Mouse (Mus musculus) mesoderm, embryonic 11.5 days (tissue): Measurements from ENCODE around the gene Olfr71.

Experiments
- DNase-seq: peaks from one replicate; pipeline ENCODE4 v3.0.0-alpha.2; 2012; ENCODE audit warnings: low read depth, low spot score

Gene Olfr71

DNA sequence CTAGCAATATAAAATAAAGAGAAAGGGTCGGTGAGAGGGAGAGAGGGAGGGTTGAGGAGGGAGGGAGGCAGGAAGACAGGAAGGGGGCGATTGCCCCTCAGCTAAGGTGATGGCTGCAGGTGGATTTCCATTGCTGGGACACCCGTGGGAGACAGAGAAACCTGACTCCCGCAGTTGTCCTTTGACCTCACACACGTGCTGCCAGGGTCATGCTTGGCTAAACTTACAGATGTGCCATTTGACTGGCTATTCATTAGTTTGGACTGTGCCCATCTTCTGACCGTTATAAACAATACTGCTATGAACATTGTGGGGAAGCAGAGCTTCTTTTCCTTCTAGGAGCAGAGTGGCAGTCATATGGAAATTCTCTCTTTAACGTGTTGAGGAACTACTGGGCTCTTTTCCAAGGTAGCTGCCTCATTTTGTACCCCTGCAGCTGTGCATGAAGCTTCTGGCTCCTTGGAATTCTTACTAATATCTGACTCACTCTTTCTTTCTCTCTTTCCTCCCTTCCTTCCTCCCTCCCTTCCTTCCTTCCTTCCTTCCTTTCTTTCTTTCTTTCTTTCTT, 3.7 kb upstream of the Olfr71 start:
- no peak for DNase-seq

DNA sequence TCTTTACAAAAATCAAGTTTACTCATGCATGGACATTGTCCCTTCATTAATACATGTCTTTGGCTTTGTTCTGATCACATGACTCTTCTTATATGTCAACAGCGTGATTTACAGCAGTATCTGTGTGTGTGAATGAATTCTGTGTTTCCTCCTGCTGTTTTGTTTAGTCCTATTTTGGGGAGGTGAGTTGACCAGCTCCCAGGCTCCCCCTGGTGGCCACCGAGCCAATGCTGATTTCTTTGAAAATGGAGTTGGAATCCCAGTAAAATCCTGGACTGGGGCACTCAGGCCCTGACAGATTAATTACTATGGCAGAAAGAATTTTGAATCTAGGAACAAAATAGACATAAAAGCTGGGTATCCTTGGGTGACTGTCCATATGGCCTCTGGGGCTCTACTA, 1.8 kb upstream of the Olfr71 start:
- peak; percentile 83 for DNase-seq

DNA sequence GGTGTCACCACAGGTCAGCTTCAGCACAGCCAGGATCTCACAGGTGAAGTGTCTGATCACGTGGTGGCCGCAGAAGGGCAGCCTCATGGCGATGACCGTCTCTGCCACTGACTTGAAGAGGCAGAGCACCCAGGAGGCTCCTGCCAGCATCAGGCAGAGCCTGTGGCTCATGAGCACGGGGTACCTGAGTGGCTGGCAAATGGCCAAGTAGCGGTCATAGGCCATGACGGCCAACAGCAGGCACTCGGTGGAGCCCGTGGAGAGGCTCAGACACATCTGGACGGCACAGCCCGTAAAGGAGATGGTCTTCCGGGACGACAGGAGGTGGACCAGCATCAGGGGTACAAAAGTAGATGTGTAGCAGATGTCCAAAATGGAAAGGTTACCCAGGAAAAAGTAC, 4.1 kb downstream of the Olfr71 start:
- no peak for DNase-seq

DNA sequence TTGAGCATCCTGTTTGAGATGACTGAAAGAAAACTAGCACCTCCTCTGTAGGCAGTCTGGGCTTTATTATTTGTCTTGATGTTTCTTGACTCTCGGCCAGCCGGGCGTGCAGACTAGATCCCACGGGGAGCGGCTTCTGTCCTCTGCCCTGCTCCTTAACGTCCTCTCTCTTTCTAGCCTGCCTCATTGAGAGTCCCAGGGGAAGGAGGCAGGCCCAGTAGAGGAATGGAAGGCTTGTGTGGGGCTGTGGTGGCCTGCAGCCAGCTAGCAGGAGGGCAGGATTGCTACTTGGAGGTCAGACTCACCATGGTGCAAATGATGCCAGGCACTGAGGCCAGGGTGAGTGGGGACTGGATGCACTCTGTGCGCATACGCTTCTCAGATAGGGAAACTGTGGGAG, 6.2 kb downstream of the Olfr71 start:
- DNase-seq: no peak

DNA sequence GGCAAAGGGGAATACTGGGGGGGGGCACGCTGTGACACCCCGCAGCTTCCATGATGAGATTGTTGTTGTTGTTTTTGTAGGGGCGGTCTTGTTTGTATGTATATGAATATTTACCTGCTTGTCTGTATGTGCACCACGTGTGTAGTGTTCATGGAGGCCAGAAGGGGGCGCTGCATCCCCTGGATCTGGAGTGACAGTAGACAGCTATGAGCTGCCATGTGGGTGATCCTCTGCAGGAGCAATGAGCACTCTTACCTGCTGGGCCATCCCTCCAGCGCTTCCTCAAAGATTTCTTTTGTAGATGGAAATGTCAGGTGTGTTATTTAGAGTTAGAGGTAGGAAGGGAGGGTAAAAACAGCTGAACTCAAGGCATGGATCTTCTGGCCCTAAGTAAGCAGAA, 6.6 kb downstream of the Olfr71 start:
- no peak for DNase-seq

DNA sequence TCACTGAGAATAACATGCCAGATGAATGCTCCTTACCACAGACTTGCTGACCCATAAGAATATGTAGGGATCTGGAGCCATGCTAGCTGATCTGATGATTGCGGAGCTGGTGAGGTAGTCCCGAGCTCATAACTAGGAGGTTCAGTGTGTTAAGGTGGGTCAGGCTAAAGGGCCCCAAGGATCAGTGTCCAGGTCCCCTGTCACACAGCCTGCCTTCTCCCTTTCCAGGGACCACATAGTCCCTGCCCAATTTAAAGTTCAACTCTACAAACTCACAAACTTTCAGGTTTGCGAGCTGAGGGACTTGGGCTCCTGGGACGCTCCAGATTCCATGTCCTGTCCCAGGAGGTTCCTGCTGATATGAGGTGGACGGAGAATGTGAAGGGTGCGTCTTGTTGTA, 9.3 kb downstream of the Olfr71 start, which contains the start of gene Olfr70:
Olfr70 (minus strand) TSS at position 101 of the 400 bp plus-strand sequence.
- no peak for DNase-seq

DNA sequence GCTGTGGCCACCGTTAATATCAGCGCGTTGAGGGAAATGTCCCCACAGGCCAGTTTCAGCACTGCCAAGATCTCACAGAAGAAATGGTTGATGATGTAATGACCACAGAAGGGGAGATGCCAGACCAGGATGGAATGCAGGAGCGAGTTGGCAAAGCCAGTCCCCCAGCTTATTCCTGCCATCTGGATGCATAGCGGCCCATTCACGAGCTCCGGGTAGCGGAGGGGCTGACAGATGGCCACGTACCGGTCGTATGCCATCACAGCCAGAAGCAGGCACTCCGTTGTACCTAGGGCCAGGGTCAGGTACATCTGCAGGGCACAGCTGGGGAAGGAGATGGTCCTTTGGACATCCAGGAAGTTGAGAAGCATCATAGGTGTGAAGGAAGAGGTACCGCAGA, 13.5 kb downstream of the Olfr71 start:
- no peak for DNase-seq

DNA sequence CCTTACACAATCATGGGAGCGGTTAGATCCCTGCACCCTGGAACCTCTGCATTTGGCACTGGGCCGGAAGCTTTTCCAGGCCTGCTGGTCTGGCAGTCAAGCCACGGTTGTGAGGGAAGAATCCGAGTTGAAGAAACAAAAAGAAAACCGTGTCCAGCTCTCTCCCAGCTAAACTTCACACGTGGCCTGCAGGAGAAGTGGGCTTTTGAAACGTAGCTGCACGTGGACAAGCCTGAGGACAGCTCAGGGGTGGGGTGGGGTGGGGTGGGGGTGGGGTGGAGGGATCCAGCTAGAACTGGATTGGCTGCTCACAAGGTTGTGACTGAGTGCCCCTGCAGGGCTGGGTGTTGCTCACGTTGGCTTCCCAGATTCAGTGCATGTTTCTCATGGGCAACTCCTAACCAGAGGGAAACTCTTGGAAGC, 14.8 kb downstream of the Olfr71 start:
- DNase-seq: no peak

DNA sequence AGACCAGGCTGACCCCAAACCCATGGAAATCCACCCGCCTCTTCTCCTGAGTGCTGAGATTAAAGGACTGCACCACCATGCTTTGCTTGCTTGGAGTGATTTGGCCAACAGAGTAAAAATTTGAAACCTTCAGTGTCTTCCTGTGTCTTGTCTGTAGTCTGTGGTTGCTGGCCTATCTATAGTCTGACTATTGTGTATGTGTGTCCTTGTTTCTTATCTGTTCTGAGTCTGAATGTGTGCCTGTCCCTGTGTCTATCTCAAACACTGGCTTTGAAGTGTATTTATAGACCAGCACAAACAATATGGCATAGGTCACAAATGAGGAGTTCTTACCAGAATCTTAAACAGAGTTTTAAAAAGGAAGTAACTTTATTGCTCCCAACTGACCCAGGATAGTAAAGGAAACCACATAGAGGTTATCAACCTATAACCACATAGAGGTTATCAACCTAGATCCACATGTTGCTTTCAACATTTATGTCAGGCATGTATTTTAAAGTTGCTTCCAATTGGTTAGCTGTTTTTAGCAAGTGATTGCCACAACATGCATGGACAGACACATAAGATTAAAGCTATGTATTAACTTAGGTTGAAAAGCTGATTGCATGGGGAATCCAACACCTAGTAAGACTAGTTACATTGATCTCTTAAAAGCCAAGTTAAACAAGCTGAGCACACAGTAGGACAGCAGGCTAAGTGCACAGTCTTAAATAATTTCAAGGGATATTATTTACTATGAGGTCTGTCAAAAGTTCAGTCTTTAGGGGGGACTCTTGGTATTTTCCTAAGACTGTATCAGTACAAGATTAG, 15.4 kb downstream of the Olfr71 start:
- no peak for DNase-seq

DNA sequence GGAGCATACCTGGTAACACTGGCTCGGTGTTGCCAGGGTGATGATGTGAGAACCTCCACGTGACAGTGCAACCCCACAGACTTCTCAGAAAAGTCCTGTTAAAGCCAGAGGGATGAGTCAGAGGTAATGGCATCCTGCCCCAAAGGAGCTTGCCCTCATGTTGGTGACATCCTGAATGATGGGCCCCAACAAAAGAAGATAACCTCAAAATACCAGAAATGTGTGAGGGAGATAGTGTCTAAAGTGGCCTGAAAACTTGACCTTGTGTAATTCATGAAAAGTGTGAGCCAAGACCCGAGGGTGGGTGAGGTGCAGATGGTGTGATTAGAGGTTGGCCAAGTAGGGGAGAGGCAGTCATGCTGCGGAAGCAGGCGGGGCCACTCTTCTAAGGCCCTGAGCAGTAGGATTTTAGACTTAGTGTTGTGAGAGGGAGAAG, 16.2 kb downstream of the Olfr71 start:
- DNase-seq: no peak

DNA sequence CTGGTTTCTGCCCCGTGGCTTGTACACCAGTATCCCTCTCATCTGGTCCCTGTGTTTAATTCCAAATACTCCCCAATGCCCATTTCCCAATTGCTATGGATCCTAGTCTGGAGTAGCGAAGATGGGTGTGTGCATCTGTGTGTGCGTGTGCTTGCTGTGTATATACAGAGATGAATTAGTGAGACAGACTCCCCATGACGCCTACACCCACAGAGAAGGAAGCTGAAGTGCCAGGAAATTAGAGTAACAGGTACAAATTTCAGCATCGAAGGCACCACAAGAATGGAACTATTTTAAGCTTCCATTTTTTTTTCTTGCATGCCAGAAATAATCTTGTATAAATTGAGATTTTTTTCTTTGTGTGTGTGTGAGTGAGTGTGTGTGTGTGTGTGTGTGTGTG, 19.0 kb downstream of the Olfr71 start:
- no peak for DNase-seq

DNA sequence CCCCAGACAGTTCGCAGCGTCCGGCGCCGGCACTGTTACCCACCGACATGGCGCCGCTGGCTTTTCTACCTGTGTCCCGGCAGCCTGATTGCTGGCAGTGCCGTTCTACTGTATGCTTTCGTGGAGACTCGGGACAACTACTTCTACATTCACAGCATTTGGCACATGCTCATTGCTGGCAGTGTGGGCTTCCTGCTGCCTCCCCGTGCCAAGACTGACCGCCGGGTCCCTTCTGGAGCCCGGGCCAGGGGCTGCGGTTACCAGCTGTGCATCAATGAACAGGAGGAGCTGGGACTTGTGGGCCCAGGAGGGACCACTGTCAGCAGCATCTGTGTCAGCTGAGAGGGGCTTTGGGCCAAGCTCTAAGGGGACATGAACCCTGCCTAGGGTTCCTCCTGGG, 20.0 kb downstream of the Olfr71 start:
- DNase-seq: no peak

DNA sequence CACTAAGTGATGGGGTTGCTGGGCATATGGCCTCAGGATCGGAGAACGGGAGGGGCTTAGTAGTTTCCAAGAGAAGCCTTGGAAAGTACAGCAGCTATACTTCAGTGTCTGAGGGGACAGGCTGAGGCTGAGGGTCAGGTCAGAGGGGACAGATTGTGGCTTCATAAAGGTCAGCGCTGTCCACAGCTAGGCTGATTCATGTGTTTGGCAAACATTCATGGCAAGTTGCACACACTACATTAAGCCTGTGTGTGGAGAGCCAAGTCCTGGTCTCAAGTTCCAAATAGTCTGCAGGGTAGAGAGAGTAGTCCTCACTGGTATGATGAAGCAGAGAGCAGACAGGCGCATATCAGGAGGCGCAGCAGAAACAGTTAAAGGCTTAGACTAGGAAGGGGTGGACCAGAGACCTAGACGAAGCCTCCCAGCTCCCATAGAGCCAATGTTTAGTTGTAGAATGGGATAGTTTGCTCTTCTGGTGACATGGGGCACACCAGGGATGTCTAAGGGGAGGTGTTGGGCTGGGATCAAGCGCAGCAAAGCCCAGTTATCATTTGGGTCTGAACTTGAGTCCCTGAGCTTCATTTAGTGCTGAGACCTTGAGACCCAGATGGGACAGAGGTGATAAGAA, 30.5 kb downstream of the Olfr71 start:
- no peak for DNase-seq

DNA sequence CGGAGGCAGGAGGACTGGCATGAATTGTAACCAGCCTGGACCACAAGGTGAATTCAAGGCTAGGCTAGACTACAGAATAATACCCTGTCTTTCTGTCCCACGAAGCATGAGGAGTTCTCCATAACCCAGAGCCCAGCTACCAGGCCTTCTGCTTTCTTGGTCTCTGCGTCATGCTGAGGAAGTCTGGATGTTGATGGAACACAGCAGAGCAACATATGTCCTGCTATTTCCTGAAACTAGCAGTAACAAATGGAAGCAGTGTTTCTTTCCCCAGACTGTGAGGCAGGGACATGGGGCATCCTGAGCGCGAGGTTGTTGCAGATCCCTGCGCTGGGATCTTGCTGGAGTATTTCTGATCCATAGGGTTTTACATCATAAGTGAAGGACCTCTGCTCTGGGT, 31.5 kb downstream of the Olfr71 start:
- DNase-seq: no peak

DNA sequence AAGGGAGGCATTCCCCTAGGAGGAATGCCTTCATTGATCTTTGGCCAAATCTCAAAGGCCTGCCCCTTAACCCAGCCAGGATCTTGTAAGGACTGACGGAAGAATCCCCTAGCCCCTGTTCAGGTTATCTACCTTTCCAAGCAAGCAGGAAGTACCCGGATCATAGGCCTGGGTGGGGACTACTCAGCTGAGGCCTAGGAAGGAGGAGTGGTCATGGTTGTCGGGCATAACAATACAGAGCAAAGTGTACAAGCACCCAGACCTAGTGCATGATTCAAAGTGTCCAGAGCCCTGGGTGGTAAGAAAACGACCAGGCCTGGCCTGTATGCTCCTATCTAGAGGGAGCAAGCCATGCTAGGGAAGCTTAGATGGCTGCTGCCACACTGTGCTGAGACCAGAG, 34.4 kb downstream of the Olfr71 start:
- DNase-seq: no peak

DNA sequence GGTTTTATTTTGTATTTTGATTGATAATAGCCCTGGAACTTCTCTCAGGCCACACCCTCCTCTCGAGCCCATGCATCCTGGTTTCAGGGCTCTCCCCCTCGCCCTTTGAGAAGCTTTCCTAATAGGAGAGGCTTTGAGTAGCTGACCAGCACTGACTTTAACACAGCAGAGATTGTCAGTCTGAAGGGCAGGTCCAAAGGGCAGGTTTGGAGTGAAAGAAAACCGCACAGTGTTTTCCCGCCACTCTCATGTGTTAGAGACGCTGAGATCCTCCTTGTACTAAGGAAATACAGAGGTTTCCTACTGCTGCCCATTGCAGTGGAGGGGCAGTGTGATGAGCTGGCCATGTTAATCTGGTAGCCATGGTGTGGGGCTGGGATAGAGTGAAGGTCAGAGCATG, 35.1 kb downstream of the Olfr71 start:
- no peak for DNase-seq

DNA sequence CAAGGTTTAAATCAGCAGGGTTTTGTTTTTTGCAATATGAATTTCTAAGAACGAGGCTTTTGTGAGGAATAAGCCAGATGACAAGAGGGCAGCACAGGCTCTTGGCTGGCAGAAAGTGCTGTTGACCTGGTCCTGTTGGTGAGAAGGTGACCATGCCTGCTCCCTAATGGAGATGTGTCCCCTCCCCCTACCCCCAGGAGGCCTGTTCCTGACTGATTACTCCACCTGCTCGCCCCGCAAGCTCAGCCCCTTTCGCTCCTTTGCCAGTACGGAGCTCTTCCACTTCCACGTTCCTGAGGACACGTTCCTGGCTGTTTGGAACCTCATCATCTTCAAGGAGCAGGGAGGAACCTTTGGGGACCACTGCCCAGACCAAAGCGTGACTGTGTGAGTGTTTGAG, 36.4 kb downstream of the Olfr71 start:
- no peak for DNase-seq

DNA sequence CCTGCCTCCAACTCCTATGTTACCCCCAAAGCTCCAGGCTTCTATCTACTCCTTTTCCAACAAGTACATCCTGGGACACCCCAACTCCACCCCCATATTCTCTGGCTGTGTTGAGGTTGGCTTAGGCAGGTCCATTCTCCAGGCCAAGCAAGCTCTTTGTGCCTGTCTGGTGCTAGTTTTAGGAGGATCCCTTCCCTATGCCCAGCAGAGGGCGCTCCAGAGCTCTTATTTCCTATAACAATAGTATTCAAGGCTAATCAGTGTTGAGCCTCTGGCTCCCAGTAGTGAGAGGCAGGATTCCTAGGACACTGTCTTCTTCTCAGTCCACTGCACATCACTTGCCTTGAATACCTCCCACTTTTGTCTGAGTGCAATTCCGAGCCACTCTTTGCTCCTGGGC, 38.0 kb downstream of the Olfr71 start:
- peak; percentile 93 for DNase-seq

DNA sequence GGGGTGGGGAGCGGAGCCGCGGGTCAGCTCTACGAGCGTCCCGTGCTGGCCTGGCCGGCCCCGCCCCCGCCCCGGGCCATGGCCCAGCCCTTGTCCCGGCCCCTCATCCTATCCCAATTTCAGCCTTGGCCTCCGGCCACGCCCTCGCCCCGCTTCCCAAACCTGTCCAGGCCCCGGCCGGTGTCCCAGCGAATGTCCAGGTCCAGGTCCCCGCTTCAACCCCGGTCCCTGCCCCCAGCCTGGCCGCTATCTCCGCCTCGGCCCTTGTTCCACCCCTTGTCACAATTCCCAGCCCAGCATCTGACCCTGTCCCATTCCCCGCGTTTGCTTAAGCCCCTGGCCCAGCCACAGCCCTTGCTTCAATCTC, 40.6 kb downstream of the Olfr71 start:
- peak; percentile 60 for DNase-seq

DNA sequence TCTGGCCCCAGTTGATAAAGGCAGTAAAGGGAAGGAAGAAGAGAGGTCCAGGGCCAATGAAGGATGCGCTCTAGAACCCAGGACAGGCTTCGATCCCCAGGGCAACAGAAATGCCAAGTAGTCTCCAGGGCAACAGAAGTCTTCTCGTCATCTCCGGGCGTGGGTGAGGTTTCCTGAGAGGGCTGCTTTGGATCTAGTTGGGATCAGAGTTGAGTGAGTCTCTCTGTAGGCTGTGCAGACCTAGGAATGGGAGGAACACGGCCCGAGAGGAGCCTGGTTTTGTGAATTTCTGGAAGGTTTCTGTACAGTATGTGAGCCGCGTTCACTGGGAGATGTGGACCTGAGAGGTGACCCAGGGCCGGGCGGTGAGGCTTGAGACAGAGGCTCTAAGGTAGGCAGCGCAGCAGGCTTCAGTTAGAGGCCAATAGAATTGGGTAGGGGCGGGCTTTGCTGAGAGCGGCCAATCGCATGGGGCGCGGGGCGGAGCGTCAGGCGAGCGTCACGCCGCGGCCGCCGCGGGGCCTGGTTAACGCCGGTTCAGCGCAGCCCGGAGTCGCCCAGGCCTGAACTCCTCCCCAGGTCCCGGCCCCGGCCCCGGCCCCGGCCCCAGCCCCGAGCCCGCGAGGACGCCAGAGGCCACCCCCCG, 41.1 kb downstream of the Olfr71 start, which contains the start of the genes Tmem8b and Fam221b:
Tmem8b (plus strand) TSS at position 190 of the 646 bp plus-strand sequence.
Fam221b (minus strand) TSS at position 364 of the 646 bp plus-strand sequence.
- peak; percentile 84 for DNase-seq

DNA sequence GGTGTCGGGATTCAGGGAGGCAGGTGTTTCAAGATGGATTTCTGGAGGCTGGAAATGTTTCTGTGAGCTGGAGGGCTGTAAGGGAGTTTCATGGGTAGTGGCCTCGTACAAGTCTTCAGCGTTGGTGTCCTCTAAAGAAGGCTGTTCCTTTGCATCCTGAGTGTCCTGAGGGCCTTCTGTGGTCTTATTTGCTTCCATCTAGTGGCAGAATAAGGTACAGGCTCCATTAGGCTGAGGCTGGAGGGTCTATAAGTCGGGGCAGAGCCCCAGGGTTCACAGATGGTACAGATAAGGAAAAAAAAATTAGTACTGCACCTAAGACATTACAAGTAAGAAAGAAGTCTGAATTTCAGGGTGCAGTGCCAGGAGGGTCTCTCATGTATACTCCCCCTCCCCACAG, 43.6 kb downstream of the Olfr71 start:
- DNase-seq: peak; percentile 40

DNA sequence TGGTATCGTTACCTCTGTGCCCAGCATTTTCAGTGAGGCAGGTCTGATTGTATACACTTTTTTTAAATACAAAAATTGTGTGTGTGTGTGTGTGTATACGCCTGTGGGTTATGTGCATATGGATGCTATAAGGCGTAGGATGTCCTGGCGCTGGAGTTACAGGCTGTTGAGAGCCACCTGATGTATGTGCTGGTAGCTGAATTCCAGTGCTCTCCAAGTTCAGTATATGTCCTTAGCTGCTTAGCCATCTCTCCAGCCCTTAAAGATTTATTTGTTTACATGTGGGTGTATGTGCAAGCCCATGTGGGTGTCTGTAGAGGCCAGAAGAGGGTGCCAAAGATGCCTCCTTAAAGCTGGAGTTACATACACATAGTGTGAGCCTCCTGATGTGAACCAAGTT, 52.9 kb downstream of the Olfr71 start:
- no peak for DNase-seq
